Mouse (Mus musculus) ZHBTc4 (cell line): Measurements from ENCODE around the gene Hist1h2bm.

ENCODE experiments used
- DNase-seq: peaks from one replicate; pipeline ENCODE4 v3.0.0-alpha.2; 2011; ENCODE audit warnings: low read depth, low spot score

Gene Hist1h2bm

DNA sequence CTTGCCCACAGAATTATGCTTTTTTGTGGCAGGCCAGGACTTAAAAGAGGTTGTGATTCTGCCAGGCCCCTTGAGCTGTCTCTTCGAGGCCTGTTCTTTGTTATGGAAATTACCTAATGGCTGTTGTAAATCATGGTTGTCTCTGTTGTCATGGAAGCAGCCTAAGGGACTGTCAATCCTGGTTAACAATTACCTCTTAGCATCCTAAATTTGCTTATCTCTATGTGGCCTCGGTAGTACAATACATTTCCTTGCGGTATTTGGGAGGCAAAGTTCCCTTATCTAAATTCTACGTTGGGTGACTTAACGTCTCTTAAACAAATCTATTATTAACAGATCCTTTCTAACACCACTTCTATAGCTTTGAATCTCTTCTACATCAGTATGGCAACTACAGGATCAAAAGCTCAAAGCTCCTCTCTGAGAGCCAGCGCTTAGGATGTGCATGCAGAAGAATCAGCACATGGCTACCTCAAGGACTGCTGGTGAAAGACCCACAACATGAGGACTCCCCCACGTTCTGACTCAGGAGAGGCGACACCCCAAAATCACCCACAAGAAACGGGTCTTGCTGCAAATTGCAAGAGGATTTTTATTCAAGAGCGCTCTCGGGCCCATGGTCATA lies 6.2 kb downstream of the Hist1h2bm start:
- DNase-seq: peak; percentile 44

DNA sequence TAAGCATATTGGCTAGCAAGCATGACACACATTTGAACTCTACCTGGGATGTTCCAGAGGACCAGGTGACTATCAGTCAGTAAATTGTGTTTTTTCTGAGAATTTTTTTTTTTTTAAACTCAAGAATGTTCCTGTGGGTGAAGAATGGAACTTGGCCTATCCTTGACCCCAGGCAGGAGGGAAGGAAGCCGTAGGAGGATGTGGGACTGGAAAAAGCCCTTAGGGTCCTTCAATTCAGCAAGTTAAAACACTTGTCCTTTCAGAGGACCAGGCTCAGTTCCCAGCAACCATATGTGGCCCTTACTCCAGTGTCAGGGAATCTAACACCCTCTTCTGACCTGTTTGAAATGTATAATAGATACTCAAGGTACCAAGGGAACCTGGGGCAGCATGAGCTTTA lies 7.7 kb downstream of the Hist1h2bm start:
- no peak for DNase-seq

DNA sequence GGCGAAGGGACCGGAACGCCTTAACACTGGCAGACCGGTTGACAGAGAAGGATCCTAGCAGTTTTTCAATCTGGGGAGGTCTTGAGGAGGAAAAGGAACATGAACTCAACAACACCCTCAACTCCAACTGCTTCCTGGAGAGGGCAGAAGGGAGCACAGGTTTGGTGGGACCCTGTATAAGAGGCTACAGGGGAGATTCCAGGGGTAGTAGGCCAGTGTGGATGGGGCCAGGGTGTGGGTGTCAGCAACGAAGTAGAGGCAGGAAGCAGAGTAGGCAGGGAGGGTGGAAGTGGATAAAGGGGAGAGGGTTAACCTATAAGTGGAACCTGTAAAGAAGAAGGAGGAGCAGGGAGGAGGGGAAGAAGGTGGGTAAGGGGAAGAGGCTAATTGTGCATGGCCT lies 11.6 kb downstream of the Hist1h2bm start:
- peak; percentile 63 for DNase-seq

DNA sequence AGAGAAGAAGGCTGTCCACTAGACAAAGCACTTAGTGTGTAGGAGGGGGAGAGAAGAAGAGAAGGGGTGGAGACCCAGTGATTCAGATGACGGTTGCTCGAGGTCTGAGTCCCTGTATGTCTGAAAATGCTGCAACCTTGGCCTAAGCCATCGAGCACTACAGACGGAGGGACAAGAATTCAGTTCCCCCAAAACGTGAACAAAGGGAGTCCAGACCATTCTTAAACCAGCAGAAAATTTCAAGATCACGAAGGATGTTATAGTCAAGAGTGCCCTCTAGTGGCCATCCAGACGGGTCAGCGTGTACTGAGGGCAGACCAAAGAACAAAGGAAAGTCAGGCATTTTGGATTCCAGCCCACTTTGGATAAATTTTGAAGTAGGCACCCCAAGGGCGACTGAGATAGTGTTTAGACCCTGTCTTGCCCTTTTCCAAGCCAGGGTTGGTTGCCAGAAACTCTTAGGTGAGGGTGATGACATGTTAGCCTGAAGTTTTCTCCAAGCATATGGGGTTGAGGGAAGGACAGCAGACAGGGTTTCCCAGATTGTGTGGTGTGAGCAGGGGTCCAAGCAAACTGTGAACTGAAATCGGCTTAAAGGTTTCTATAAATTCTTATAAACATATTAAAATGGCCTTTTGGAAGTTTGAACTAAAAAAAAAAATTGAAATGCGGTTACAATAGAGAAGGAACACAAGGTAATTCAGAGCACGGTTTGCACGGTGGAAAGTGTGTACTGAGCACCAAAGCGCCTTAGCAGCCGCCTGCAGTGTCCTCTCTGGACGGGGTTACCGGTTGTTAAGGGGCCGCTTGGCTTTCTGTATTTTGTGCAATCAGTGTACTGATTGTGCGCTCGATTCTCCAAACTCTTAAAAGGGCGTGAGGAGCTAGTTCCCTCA lies 12.4 kb downstream of the Hist1h2bm start:
- DNase-seq: peak; percentile 91

GRCm38 (mm10) chr13:21734906-21735767 lies 13.3 kb downstream of the Hist1h2bm start, which contains the start of gene Hist1h4j:
TSS of gene Hist1h4j (plus strand) at chr13:21735064.
- DNase-seq: peak; percentile 94

GRCm38 (mm10) chr13:21745006-21745405 lies 23.2 kb downstream of the Hist1h2bm start:
- DNase-seq: no peak

DNA sequence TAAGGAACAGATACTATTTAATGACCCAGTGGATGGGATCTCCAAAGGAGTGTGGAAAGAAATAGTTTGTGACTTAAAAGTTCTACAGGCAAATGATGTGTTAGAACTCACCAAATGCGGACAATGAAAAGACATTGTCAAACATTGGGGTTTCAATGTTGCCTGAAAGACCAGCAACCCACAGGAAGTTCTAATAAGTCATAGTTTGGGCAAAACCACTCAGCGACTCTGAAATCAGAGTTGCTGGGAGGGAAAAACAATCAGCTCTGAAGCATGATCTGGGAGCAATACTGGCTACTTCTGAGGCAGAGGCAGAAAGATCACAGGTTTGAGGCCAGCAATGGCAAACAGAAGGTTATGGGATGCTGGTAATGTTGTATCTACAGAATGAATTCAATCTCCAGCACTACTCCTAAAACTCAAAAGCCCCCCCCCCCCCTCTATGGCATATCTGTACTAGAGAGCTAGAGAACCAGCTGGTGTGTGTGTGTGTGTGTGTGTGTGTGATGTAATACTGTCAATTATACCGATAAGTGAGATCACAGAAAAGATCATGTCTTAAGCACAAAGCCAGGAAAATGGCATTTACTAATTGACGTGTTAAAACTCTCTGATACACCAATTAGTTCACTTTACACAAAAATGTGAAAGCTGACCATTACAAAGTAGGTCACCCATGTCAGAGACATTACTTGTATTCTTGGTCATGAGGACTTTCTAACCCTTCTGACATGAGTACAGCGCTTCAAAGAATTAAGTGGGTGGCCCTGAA lies 27.7 kb downstream of the Hist1h2bm start:
- DNase-seq: peak; percentile 52

GRCm38 (mm10) chr13:21750159-21751017 lies 28.5 kb downstream of the Hist1h2bm start, which contains the start of gene Hist1h4k:
TSS of gene Hist1h4k (minus strand) at chr13:21750505.
- DNase-seq: peak; percentile 97

- no peak for DNase-seq
Observed at GRCm38 (mm10) chr13:21751417-21751816, 29.6 kb downstream of the Hist1h2bm start.

DNA sequence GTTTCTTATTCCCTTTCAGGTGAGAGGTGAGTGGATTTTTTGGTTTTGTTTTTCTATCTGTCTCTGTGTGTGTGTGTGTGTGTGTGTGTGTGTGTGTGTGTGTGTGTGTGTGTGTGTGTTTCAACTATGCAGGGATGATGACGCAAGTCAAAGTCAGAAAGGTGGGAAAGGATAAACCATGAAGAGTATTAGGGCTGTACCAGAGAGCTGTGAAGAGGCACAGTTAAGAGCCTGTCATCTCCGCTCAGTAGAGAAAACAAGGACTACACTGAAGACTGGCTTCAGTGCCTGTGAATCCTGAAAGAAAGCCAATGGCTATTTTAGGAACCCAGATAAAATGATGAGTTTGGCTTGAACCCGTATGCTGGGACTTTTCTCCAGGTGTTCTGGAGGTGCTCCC lies 30.0 kb downstream of the Hist1h2bm start:
- DNase-seq: peak; percentile 18

DNA sequence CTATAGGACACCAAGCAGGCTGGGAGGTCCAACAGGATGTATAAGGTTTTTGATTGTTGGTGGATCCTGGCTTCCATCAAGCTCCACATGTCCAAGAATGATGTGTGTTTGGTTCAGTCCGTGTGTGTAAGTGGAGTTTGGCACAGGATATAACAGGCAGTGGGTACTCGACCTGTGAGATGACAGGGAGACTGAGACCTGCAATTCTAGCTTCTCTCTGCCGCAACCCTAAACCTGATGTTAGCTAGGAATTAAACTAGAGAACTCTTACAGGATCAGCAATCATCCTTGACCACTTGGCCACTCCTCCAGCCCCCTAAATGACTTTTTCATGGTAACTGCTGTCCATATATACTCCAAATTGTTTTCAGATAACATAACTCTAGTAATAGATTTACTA lies 30.5 kb downstream of the Hist1h2bm start:
- peak; percentile 45 for DNase-seq

DNA sequence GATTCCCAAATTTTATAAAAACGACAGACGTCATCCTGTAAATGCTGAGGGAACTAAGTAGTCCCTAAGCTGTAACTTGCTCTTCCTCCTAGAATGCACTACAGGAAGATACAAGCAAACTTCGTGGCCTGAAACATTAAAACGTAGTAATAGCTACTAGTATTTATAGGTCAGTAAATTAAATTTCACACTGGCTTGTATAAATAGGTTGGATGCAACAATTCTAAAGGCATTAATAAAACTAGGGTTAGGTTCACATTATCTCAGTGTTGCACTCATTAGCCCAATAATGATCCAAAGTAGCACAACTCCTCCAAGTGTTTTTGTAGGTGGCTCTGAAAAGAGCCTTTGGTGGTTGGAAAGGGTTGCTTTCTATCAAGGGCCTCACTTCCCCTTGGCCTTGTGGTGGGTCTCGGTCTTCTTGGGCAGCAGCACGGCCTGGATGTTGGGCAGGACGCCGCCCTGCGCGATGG lies 31.2 kb downstream of the Hist1h2bm start:
- DNase-seq: no peak

GRCm38 (mm10) chr13:21753524-21754285 lies 31.9 kb downstream of the Hist1h2bm start, which contains the start of the genes Hist1h2ak and Hist1h2bn:
TSS of gene Hist1h2ak (minus strand) at chr13:21753827.
TSS of gene Hist1h2bn (plus strand) at chr13:21754123.
- DNase-seq: peak; percentile 94

DNA sequence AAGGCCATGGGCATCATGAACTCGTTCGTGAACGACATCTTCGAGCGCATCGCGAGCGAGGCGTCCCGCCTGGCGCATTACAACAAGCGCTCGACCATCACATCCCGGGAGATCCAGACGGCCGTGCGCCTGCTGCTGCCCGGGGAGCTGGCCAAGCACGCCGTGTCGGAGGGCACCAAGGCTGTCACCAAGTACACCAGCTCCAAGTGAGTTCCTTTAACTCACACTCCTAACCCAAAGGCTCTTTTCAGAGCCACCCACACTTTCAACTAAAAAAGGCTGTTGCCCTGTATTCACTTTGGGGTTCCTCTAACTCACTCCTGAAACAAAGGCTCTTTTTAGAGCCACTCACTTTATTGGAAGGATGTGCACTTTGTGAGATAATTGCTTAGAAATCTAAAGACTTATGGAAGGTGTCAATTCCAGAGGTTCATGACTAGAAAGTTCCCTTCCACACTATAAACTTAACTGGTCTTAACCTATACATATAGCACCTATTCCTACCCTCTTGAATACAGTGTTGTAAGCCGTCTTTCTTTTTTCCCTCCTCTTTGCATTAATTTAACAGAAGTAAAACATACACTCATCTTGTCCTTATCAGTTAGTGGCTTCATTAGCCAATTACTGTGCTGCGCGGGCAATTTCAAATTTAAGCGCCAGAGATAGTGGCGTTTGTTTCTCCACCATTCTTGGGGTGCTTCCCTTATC lies 32.6 kb downstream of the Hist1h2bm start:
- peak; percentile 51 for DNase-seq

GRCm38 (mm10) chr13:21755707-21756106 lies 33.9 kb downstream of the Hist1h2bm start:
- DNase-seq: no peak
